9 mouse cellular contexts compared by ENCODE assay signal in genomic region chr8:87804327-87804900, GRCm38 (mm10).
DNase-seq lines count a peak whose midpoint lies in the region; ATAC-seq and TF ChIP-seq lines count a peak whose summit lies in the region.
"Had no signal": no experiment of that assay in that cellular context is flagged by ENCODE, and none has a peak within 500 bp of the region (broad histone marks: within the 10 kb centered on the region; RNA-seq: fewer than 3 reads in every experiment).

No protein-coding gene starts in this region.

- WGBS in neural tube, embryonic 11.5 days = 40% methylated on average over 11 of the region's 11 CpGs
- 57% methylated on average over 10 of the region's 11 CpGs for WGBS in hindbrain, embryonic 11.5 days
- 24% methylated on average over 11 of the region's 11 CpGs for WGBS in limb, embryonic 14.5 days

- intact Hi-C loops in gastrocnemius, adult 2 months (cut with DNase I) = no loop called here

- TF ChIP-seq CTCF in gastrocnemius, adult 2 months (IDR thresholded peaks at IDR 0.05) = no peak

- no peak overlapping the region for H3K27ac ChIP-seq in neural tube, embryonic 11.5 days (ENCODE audit: low read depth, low read length)
- H3K27ac ChIP-seq in gastrocnemius, adult 2 months = peak overlapping the region; percentile 76
- H3K27ac ChIP-seq in hindbrain, embryonic 11.5 days (ENCODE audit: low read depth, low read length) = peak overlapping the region; percentile 0; the same call in 1 of the 2 replicates
- H3K27ac ChIP-seq in limb, embryonic 14.5 days (replicated peaks; ENCODE audit: low read depth, low read length) = peak overlapping the region; percentile 76

- DNase-seq in neural tube, embryonic 11.5 days (ENCODE audit: low spot score) = peak; percentile 26
- DNase-seq in neural tube, embryonic 10.5 days (ENCODE audit: extremely low spot score, low spot score) = no peak
- DNase-seq in gastrocnemius, adult 2 months = peak; percentile 84
- DNase-seq in hindbrain, embryonic 11.5 days (ENCODE audit: low spot score) = peak; percentile 30
- DNase-seq in limb, embryonic 14.5 days (ENCODE audit: low spot score) = peak; percentile 71
- DNase-seq in Muller cell, postnatal 12 days (ENCODE audit: inconsistent ontology term) = no peak
- DNase-seq in cerebellum, adult 9-10 months = no peak
- DNase-seq in frontal cortex, adult 2 months (ENCODE audit: extremely low spot score in 1 of 2, low spot score in 1 of 2) = no peak

- no peak for ATAC-seq in neural tube, embryonic 11.5 days (ENCODE audit: insufficient read depth, low FRiP score, low TSS enrichment)
- no peak for ATAC-seq in hindbrain, embryonic 11.5 days (ENCODE audit: low FRiP score)
- ATAC-seq in limb, embryonic 14.5 days (ENCODE audit: low FRiP score, low read depth) = peak; percentile 76
- ATAC-seq: Patski had no signal

- H3K9ac ChIP-seq in neural tube, embryonic 11.5 days (ENCODE audit: low read length) = peak overlapping the region; percentile 22
- H3K9ac ChIP-seq in hindbrain, embryonic 11.5 days (ENCODE audit: low read depth, low read length) = no peak overlapping the region
- H3K9ac ChIP-seq in limb, embryonic 14.5 days (ENCODE audit: low read depth, low read length, severe bottlenecking) = no peak overlapping the region; the same call in 1 of the 2 replicates

- no peak overlapping the region for H3K4me2 ChIP-seq in neural tube, embryonic 11.5 days (ENCODE audit: low read depth)
- H3K4me2 ChIP-seq in hindbrain, embryonic 11.5 days (replicated peaks; ENCODE audit: low read depth, low read length) = no peak overlapping the region
- peak overlapping the region; percentile 36 for H3K4me2 ChIP-seq in limb, embryonic 14.5 days (replicated peaks; ENCODE audit: low read depth, low read length, severe bottlenecking)

- H3K9me3 ChIP-seq in neural tube, embryonic 11.5 days (ENCODE audit: control insufficient read depth, low read length) = no peaks in the 10 kb centered on the region
- H3K9me3 ChIP-seq in hindbrain, embryonic 11.5 days (ENCODE audit: control insufficient read depth, low read length) = no peaks in the 10 kb centered on the region
- no peaks in the 10 kb centered on the region for H3K9me3 ChIP-seq in limb, embryonic 14.5 days (ENCODE audit: control insufficient read depth, low read length)

- no peak overlapping the region for H3K4me3 ChIP-seq in neural tube, embryonic 11.5 days (ENCODE audit: low read depth, low read length)
- peak overlapping the region; percentile 64 for H3K4me3 ChIP-seq in gastrocnemius, adult 2 months
- H3K4me3 ChIP-seq in hindbrain, embryonic 11.5 days (ENCODE audit: low read depth, low read length) = no peak overlapping the region
- no peak overlapping the region for H3K4me3 ChIP-seq in limb, embryonic 14.5 days (replicated peaks; ENCODE audit: low read length)

- H3K27me3 ChIP-seq in neural tube, embryonic 11.5 days (ENCODE audit: control insufficient read depth, insufficient read depth, low read length) = no peaks in the 10 kb centered on the region
- no peaks in the 10 kb centered on the region for H3K27me3 ChIP-seq in hindbrain, embryonic 11.5 days (ENCODE audit: control insufficient read depth, insufficient read depth, low read length)
- no peaks in the 10 kb centered on the region for H3K27me3 ChIP-seq in limb, embryonic 14.5 days (ENCODE audit: control insufficient read depth, insufficient read depth, low read length)

- H3K4me1 ChIP-seq in neural tube, embryonic 11.5 days (ENCODE audit: control insufficient read depth, insufficient read depth, low read length) = peaks cover 17% of the 10 kb centered on the region
- peaks cover 12% of the 10 kb centered on the region; the same call in 1 of the 2 replicates for H3K4me1 ChIP-seq in hindbrain, embryonic 11.5 days (replicated peaks; ENCODE audit: control insufficient read depth, insufficient read depth, low read length)
- peaks cover 36% of the 10 kb centered on the region for H3K4me1 ChIP-seq in limb, embryonic 14.5 days (ENCODE audit: control insufficient read depth, insufficient read depth, low read length)

- no peaks in the 10 kb centered on the region for H3K36me3 ChIP-seq in neural tube, embryonic 11.5 days (ENCODE audit: control insufficient read depth, insufficient read depth, low read length)
- no peaks in the 10 kb centered on the region for H3K36me3 ChIP-seq in hindbrain, embryonic 11.5 days (ENCODE audit: control insufficient read depth, insufficient read depth, low read length)
- no peaks in the 10 kb centered on the region for H3K36me3 ChIP-seq in limb, embryonic 14.5 days (ENCODE audit: control insufficient read depth, insufficient read depth, low read length)

- TF ChIP-seq POLR2A in limb, embryonic 14.5 days (IDR thresholded peaks at IDR 0.05; ENCODE audit: borderline replicate concordance, extremely low read depth, insufficient read depth, insufficient read length) = no peak

Comparison
In these comparisons a context has a peak if more than half of its experiments do, and no peak if none do; other contexts are left out.
1. DNase-seq: peak in neural tube, embryonic 11.5 days (single experiment), gastrocnemius, adult 2 months (single experiment), hindbrain, embryonic 11.5 days (single experiment) and limb, embryonic 14.5 days (single experiment); none in neural tube, embryonic 10.5 days (single experiment), Muller cell, postnatal 12 days (single experiment), cerebellum, adult 9-10 months (single experiment) and frontal cortex, adult 2 months (0 of 2).